Mouse (Mus musculus) heart, adult 2 months (tissue): ENCODE measurements around the gene Bpifb4. TPM values are rescaled to one million over a fixed set of nuclear protein-coding genes. Genes with fewer than 3 reads are reported as not detected.

Experiments used
- DNase-seq, 2 experiments: peaks; one replicate each; pipeline ENCODE4 v3.0.0; 2021
- H3K27ac ChIP-seq: fragments of 200-600 bp; 2 replicates; pipeline ENCODE4 v1.8.1; 2022
- H3K27me3 ChIP-seq: fragments of 200-500 bp; 2 replicates; pipeline ENCODE4 v1.6.1; 2012; ENCODE audit warnings: mild to moderate bottlenecking, low read length, inconsistent platforms, mixed read lengths; ENCODE audit not compliant: control insufficient read depth, insufficient read depth
- H3K36me3 ChIP-seq: fragments of 200-500 bp; 2 replicates; pipeline ENCODE4 v1.6.1; 2012; ENCODE audit warnings: low read length, inconsistent platforms; ENCODE audit not compliant: control insufficient read depth, insufficient read depth
- H3K4me1 ChIP-seq: fragments of 200-500 bp; 2 replicates; pipeline ENCODE4 v1.6.1; 2011; ENCODE audit warnings: low read length; ENCODE audit not compliant: control insufficient read depth, insufficient read depth
- H3K4me3 ChIP-seq: fragments of 200-600 bp; 2 replicates; pipeline ENCODE4 v1.8.1; 2022
- H3K79me2 ChIP-seq: fragments of 200-500 bp; replicated peaks from 2 replicates; pipeline ENCODE4 v1.6.1; 2012; ENCODE audit warnings: mild to moderate bottlenecking, inconsistent platforms, low read length, moderate library complexity, mixed read lengths; ENCODE audit not compliant: control insufficient read depth, insufficient read depth
- H3K9ac ChIP-seq: fragments of 200-500 bp; 2 replicates; pipeline ENCODE4 v1.6.1; 2012; ENCODE audit warnings: low read depth, mild to moderate bottlenecking, control low read depth, inconsistent platforms, low read length, mixed read lengths
- CTCF ChIP-seq: fragments of 200-600 bp; IDR thresholded peaks from 2 replicates; pipeline ENCODE4 v1.8.1; 2022; ENCODE audit warnings: antibody characterized with exemption, mild to moderate bottlenecking, moderate library complexity
- EP300 ChIP-seq: fragments of 200-500 bp; IDR thresholded peaks from 2 replicates; pipeline ENCODE4 v1.6.1; 2011; ENCODE audit warnings: low read depth, low read length, control low read depth; ENCODE audit not compliant: insufficient read depth
- POLR2A ChIP-seq: fragments of 200-500 bp; IDR thresholded peaks from 2 replicates; pipeline ENCODE4 v1.6.1; 2011; ENCODE audit warnings: mild to moderate bottlenecking, low read depth, low read length, control low read depth; ENCODE audit not compliant: insufficient read depth
- WGBS: fragments of 180-500 bp; shearing (Covaris S2); methylation state at CpG from one replicate; pipeline ENCODE4 v1.1.7; 2018; 5-methylcytosine and 5-hydroxymethylcytosine counted together
- intact Hi-C: fragments of 180-260 bp; cut with DNase I; formaldehyde crosslinking; loops from one replicate; pipeline ENCODE4 v1.15.1; 2025
- long read RNA-seq: library from polyadenylated mRNA; stranded (forward); transcript quantifications from one replicate; pipeline ENCODE4 v2.0.0, GENCODE M21; 2021
- polyA plus RNA-seq: library from polyadenylated mRNA; depleted of rRNA; stranded (reverse); fragments of >200 nt; gene quantifications from 2 replicates; pipeline ENCODE4 v1.2.3, GENCODE M21; 2012; rRNA removed
- total RNA-seq, 2 experiments: library from RNA; stranded (reverse); gene quantifications; 2 replicates each; pipeline ENCODE4 v1.2.3; 2021

Gene Bpifb4
- total RNA-seq (not detected), polyA plus RNA-seq (not detected in 2 replicates)
- long read RNA-seq: 0 reads

GRCm38 (mm10) chr2:153937843-153938242, at the start of gene Bpifb4:
TSS of gene Bpifb4 (plus strand) at chr2:153938212.
- DNase-seq: no peak
- Histone ChIP-seq H3K36me3 (no peaks in the 10 kb centered on the region), H3K27me3 (no peaks in the 10 kb centered on the region), H3K79me2 (no peaks in the 10 kb centered on the region), H3K4me1 (no peaks in the 10 kb centered on the region), H3K9ac (no peak within 1 kb of the TSS), H3K4me3 (no peak within 1 kb of the TSS), H3K27ac (no peak within 1 kb of the TSS)
- intact Hi-C loops: no loop called here
- no peak for TF ChIP-seq POLR2A
- 81% methylated on average over 5 of the region's 5 CpGs for whole genome bisulfite sequencing

- TF ChIP-seq EP300 (no peak), CTCF (no peak), POLR2A (no peak)
- Histone ChIP-seq H3K27ac (no peak overlapping the region), H3K4me1 (no peaks in the 10 kb centered on the region), H3K4me3 (no peak overlapping the region), H3K27me3 (no peaks in the 10 kb centered on the region), H3K9ac (no peak overlapping the region), H3K79me2 (no peaks in the 10 kb centered on the region), H3K36me3 (no peaks in the 10 kb centered on the region)
- 75% methylated on average over 5 of the region's 5 CpGs for WGBS
- DNase-seq: no peak
- intact Hi-C loops: no loop called here
Observed at GRCm38 (mm10) chr2:153899111-153899510, 38.9 kb upstream of the Bpifb4 start.

GRCm38 (mm10) chr2:153900088-153900487, 37.9 kb upstream of the Bpifb4 start, which contains the start of gene Bpifb6:
TSS of gene Bpifb6 (plus strand) at chr2:153900388.
- Histone ChIP-seq H3K79me2 (no peaks in the 10 kb centered on the region), H3K4me1 (no peaks in the 10 kb centered on the region), H3K36me3 (no peaks in the 10 kb centered on the region), H3K9ac (no peak within 1 kb of the TSS), H3K27ac (no peak within 1 kb of the TSS), H3K4me3 (no peak within 1 kb of the TSS), H3K27me3 (no peaks in the 10 kb centered on the region)
- 60% methylated on average over 4 of the region's 4 CpGs for WGBS
- TF ChIP-seq POLR2A (no peak), EP300 (no peak), CTCF (no peak)
- intact Hi-C loops: no loop called here
- no peak for DNase-seq

DNA sequence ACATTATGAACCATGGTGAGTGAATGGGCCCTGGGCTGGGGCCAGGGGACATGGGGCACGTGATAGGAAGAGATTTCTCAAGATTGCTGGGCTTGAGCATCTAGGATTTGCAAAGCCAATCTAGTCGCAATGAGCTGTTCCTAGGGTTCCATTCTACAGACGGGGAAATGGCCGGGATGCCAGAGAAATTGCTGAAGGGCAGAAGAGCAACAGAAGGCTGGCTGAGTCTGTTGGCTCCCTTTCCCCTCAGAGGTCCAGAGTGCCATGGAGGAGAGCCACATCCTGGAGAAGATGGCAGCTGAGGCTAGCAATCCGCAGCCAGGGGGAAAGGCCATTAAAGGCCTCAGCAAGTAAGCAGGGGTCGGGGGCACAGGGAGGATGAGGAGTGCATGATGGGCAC, 35.3 kb upstream of the Bpifb4 start:
- intact Hi-C loops: no loop called here
- Histone ChIP-seq H3K79me2 (no peaks in the 10 kb centered on the region), H3K4me1 (no peaks in the 10 kb centered on the region), H3K27ac (no peak overlapping the region), H3K9ac (no peak overlapping the region), H3K36me3 (no peaks in the 10 kb centered on the region), H3K27me3 (no peaks in the 10 kb centered on the region), H3K4me3 (no peak overlapping the region)
- 75% methylated on average over 6 of the region's 6 CpGs for WGBS
- DNase-seq: no peak
- TF ChIP-seq POLR2A (no peak), CTCF (no peak), EP300 (no peak)

- intact Hi-C loops: no loop called here
- no peaks in the 10 kb centered on the region for H3K27me3 ChIP-seq
- no peak for TF ChIP-seq CTCF
- TF ChIP-seq POLR2A: no peak
- TF ChIP-seq EP300: no peak
- no peaks in the 10 kb centered on the region for H3K36me3 ChIP-seq
- no peak overlapping the region for H3K9ac ChIP-seq
- no peak overlapping the region for H3K27ac ChIP-seq
- H3K4me1 ChIP-seq: no peaks in the 10 kb centered on the region
- no peak overlapping the region for H3K4me3 ChIP-seq
- DNase-seq: no peak
- H3K79me2 ChIP-seq: no peaks in the 10 kb centered on the region
- 83% methylated on average over 4 of the region's 4 CpGs for WGBS
Observed at GRCm38 (mm10) chr2:153906626-153907025, 31.4 kb upstream of the Bpifb4 start.

DNA sequence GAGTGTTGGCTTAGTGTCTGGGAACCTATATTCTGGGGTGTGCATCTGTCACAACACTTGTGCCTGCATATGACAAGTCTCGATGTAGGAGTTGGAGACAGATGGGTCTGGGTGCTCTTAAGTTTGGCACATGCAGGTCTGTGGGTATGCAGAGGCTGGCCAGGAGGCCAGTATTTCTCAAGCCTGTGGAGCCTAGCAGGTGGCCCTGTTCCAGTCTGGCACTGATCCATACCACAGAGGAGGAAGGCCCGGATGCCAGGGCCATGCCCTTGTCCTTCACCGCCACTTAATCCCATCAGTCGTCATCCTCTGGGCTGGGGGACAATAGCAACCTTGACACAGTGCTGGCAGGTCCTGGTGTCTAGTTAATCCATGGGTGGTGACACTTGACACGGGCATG, 23.9 kb upstream of the Bpifb4 start:
- peaks cover 1% of the 10 kb centered on the region; the same call in 1 of the 2 replicates for H3K4me1 ChIP-seq
- intact Hi-C loops: no loop called here
- WGBS: 38% methylated on average over 5 of the region's 5 CpGs
- H3K27me3 ChIP-seq: no peaks in the 10 kb centered on the region
- H3K36me3 ChIP-seq: no peaks in the 10 kb centered on the region
- no peaks in the 10 kb centered on the region for H3K79me2 ChIP-seq
- no peak for TF ChIP-seq POLR2A
- no peak for TF ChIP-seq EP300
- no peak for TF ChIP-seq CTCF
- no peak overlapping the region for H3K4me3 ChIP-seq
- peak; percentile 48 to 66 for DNase-seq
- no peak overlapping the region for H3K9ac ChIP-seq
- no peak overlapping the region for H3K27ac ChIP-seq
